Mouse (Mus musculus): Measurements from ENCODE around the gene Gtf2h4.

DNA sequence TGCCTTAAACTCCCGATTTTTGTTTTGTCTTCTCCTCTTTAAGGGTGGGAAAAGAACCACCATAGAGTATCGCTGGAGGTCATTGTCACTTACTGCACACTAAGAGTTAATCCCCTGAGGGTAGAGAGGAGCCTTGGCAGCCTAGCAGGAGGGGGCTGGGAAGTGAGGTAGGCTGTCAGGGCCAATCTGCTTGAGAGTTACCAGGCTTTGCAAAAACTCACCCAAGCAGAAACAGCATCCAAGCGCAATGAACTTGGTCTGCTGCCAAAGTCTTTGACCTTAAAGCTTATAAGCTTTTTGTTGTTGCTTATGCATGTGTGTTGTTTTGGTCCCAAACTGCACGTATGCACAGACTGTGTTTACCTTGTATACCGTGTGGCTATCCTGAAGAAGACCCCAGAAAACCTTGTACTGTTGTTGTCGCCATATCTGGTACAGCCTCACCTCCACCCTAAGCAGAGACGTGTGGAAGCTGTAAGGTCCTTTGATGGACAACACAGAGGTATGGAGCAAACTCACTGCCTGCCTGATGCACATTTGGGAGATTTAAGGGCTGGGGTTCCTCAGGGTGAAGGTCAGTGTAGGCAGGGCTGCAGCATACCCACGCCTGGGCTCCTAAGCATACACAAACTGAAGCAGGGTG is 37.3 kb upstream of the Gtf2h4 start:
- TF ChIP-seq CTCF (IDR thresholded peaks at IDR 0.05; ENCODE audit: low read depth) (no peak), EP300 (IDR thresholded peaks at IDR 0.05; ENCODE audit: low read depth) (no peak)
